Mouse (Mus musculus): ENCODE results near the gene Slc25a42. TPM values are rescaled to one million over a fixed set of nuclear protein-coding genes. Genes with fewer than 3 reads are reported as not detected.
A peak's percentile ranks its signal among the peaks of the same experiment; 100 is the strongest.

Slc25a42 gene
- polyA plus RNA-seq, 2 experiments from 2014 or later = 4.9 to 6.3 TPM

DNA sequence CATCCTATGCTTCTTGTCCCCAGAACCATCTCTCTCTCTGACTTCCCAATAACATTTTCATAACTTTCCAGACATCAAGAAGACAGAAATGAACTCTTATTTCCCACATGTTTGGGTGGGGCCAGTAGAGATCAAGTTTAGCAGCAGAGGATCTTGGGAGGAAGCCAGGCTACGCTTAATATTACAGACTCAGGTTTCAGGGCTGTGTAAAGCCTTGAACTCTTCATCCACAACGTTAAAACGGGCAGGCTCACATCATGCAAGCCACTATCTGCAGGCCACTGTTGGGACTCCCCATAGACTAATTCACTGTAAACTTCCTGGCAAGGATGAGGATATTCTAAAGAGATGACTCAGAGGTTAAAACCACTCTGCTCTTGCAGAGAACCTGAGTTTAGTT lies 2.3 kb upstream of the Slc25a42 start:
- ATAC-seq = no peak

- no peak for ATAC-seq
Observed at GRCm38 (mm10) chr8:70211726-70212111, 386 bp downstream of the Slc25a42 start.

- ATAC-seq = no peak
Observed at GRCm38 (mm10) chr8:70211275-70211674, 830 bp downstream of the Slc25a42 start.

- no peak for ATAC-seq
Observed at GRCm38 (mm10) chr8:70210538-70210937, 1.6 kb downstream of the Slc25a42 start.

- no peak for ATAC-seq
Observed at GRCm38 (mm10) chr8:70208130-70208529, 4.0 kb downstream of the Slc25a42 start.

- no peak for ATAC-seq
Observed at GRCm38 (mm10) chr8:70204757-70205156, 7.3 kb downstream of the Slc25a42 start.

- no peak for ATAC-seq
Observed at GRCm38 (mm10) chr8:70203072-70203471, 9.0 kb downstream of the Slc25a42 start.

DNA sequence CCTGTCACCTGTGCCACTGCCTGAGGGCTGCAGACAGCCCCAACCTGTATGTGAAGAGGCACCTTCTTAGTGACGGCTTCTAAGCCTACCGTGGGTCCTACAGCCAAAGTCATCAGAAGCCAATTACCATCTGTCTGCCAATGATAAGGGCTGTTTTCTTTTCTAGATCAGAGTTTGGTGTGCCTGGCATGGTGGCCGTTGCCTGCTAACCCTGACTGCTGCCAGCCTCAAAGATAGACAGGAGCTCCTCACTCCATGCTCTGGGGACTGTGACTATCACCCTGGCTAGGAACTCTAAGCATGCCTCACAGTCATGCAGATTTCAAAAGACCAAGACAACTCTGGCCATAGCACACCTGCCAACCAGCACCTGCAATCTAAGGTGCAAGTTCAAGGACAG lies 10.7 kb downstream of the Slc25a42 start:
- ATAC-seq = no peak

DNA sequence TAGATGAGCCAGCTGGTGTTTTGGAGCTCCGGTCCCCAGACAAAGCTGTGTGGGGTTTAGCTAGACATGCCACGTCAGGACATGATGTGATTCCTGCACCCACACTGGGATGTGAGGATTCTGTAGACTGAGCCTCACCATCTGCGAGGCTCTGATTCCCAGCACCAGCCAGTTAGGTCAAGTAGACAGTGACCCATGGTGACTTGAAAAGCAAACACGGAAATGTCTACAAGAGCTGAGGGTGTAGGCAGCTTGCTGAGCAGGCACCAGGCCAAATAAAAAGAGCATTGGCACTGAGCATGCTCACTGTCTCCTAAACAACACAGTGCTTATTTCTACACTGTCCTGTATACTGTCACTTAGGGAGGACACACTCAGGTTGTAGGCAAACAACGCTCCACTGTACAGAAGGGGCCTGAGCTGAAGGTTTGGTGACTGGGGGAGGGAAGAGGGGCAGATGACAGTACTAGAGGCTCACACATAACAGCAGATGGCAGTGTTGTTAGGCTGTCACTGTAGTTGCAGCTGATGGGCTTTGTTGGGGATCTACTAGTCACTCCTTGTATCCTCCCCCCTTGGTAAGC lies 11.9 kb downstream of the Slc25a42 start:
- ATAC-seq = no peak

DNA sequence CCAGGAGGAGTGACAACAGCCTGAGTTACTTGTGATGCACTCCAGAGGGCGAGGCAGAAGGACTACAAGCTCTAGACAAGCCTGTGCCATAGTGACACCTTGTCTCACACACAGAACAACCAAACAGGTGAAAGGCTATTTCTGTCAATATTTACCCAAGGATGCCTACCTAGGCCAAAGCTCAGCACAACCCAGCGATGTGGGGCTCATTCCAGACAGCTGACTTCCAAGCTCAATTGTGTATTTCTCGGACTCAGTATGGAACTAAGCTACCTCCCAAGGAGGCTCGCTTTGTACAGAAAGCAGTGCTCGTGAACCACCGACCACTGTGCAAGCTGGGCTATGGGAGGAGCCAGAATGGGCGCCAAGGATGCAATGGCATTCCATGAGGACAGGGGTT lies 14.5 kb downstream of the Slc25a42 start:
- ATAC-seq = no peak

GRCm38 (mm10) chr8:70195762-70196161 lies 16.3 kb downstream of the Slc25a42 start:
- ATAC-seq = no peak

DNA sequence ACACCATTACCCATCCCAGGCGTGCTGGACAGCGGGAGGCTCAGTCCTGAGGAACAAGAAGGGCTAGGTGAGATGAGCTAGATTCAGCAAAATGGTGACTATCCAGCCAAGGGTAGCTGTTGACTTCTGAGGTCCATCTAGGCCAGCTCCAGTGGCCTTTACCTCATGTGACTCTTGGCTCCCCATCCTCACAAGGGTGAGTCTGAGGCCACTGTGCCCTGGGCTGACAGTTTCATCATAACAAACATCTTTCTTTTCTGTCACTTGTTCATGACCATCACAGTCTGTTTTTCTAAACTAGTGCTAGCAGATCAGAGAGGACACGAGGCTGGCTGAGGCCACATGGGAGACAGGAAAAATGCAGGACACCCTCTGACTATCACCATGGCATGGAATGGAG lies 17.9 kb downstream of the Slc25a42 start:
- ATAC-seq = no peak

- ATAC-seq = no peak
Observed at GRCm38 (mm10) chr8:70193238-70193637, 18.9 kb downstream of the Slc25a42 start.

GRCm38 (mm10) chr8:70188707-70189106 lies 23.4 kb downstream of the Slc25a42 start:
- no peak for ATAC-seq

- ATAC-seq = no peak
Observed at GRCm38 (mm10) chr8:70183194-70183593, 28.9 kb downstream of the Slc25a42 start.

- no peak for ATAC-seq
Observed at GRCm38 (mm10) chr8:70181903-70182252, 30.2 kb downstream of the Slc25a42 start.

GRCm38 (mm10) chr8:70181212-70181902 lies 30.7 kb downstream of the Slc25a42 start:
- no peak for ATAC-seq

DNA sequence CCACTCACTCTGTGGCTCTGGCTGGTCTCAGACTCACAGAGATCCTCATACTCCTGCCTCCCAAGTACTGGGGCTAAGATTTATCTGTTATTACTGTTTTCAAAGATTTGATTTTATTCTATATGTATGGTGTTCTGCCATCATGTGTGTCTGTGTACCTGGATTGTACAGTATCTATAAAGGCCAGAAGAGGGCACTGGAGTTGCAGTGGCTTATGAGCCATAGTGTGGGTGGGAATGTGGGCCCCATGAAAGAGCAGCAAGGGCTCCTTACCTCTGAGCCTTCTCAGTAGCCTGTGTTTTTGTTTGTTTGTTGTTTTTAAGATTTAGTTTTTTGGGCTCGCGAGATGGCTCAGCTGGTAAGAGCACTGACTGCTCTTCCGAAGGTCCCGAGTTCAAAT lies 33.0 kb downstream of the Slc25a42 start:
- no peak for ATAC-seq

DNA sequence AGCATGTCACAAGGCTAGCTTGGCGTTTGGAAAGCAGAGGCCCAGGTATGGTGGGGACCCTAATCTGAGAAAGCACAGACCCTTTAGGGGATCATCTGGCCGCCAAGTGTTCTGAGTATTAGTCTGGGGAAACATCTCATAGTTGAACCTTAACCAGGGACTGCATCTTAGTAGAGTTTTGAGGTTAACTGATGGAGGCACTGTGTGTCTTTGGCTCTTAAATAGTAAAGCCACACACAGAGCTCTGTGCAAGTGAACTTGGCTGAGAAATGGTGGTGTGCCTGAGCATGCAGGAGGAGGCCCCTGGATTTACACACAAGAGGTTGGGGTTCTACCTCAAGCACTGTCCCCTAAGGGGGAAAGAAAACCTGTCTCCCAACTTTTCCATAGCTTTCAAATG lies 33.9 kb downstream of the Slc25a42 start:
- no peak for ATAC-seq

GRCm38 (mm10) chr8:70174079-70174478 lies 38.0 kb downstream of the Slc25a42 start:
- ATAC-seq = no peak

GRCm38 (mm10) chr8:70173320-70173719 lies 38.8 kb downstream of the Slc25a42 start:
- ATAC-seq = no peak

GRCm38 (mm10) chr8:70172043-70172681 lies 39.9 kb downstream of the Slc25a42 start, which contains the start of gene Tmem161a:
TSS of gene Tmem161a (plus strand) at chr8:70172356.
- ATAC-seq = peak; percentile 99

- no peak for ATAC-seq
Observed at GRCm38 (mm10) chr8:70171240-70171639, 40.9 kb downstream of the Slc25a42 start.

GRCm38 (mm10) chr8:70170748-70171147 lies 41.4 kb downstream of the Slc25a42 start:
- no peak for ATAC-seq
